Mouse (Mus musculus) cortical plate, adult 2 months (tissue): ENCODE results near the gene Tcp1.

ENCODE experiments used
- CTCF ChIP-seq: fragments of 200-500 bp; IDR thresholded peaks from 2 replicates; pipeline ENCODE4 v1.5.1; 2011; ENCODE audit warnings: mild to moderate bottlenecking, control low read depth, low read length; ENCODE audit not compliant: insufficient read depth; ENCODE audit errors: extremely low read depth
- POLR2A ChIP-seq: fragments of 200-500 bp; IDR thresholded peaks from 2 replicates; pipeline ENCODE4 v1.6.1; 2011; ENCODE audit warnings: mild to moderate bottlenecking, low read length, control low read depth; ENCODE audit not compliant: insufficient read depth; ENCODE audit errors: extremely low read depth

DNA sequence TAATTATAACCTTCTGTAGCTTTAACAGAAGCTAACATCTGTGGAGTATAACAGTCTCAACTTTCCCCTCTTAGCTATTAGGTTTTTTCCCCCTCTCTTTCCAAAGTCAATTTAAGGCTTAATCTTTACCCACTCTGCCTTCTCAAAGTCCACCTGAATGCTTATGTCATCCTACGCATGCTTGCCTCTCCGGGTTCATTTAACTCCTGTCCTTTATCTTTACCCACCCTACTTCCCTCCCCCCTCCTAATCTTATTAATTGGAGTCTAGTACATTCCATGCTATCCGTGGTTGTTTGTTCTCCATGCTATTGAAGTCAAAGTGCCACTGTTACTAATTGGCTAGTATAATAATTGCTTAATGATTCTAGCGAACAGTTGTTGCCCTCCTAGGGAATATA lies 20.2 kb downstream of the Tcp1 start:
- no peak for TF ChIP-seq POLR2A
- no peak for TF ChIP-seq CTCF
